Mouse (Mus musculus) thymus, adult 2 months (tissue): ENCODE measurements at regions not wholly inside any gene's neighbourhood (a gene's known extent, or its start where the extent isn't known, plus 50 kb on each side); places are given as distances from the start of the nearest gene placed in this dataset.

Experiments
- CTCF ChIP-seq: fragments of 200-500 bp; IDR thresholded peaks from 2 replicates; pipeline ENCODE4 v1.5.1; 2012; ENCODE audit warnings: mild to moderate bottlenecking, control low read depth, low read length, moderate library complexity, borderline replicate concordance; ENCODE audit not compliant: control insufficient read depth, poor library complexity, insufficient read depth; ENCODE audit errors: extremely low read depth
- POLR2A ChIP-seq: fragments of 200-500 bp; IDR thresholded peaks from 2 replicates; pipeline ENCODE4 v1.6.1; 2012; ENCODE audit warnings: mild to moderate bottlenecking, low read length, control low read depth, moderate library complexity; ENCODE audit not compliant: control insufficient read depth, poor library complexity, insufficient read depth; ENCODE audit errors: extremely low read depth

- no peak for TF ChIP-seq CTCF
- no peak for TF ChIP-seq POLR2A
Measured at GRCm38 (mm10) chr3:21729328-21729727, 347.1 kb upstream of the Tbl1xr1 start.
